Mouse (Mus musculus) embryonic facial prominence, embryonic 14.5 days (tissue): ENCODE measurements at regions not wholly inside any gene's neighbourhood (a gene's known extent, or its start where the extent isn't known, plus 50 kb on each side); places are given as distances from the start of the nearest gene placed in this dataset.

Experiments used
- ATAC-seq: fragments of 200-750 bp; cut with Nextera tagmentation; 2 replicates; pipeline ENCODE4 v1.8.0; 2017; ENCODE audit warnings: low read depth, moderate number of reproducible peaks, moderate TSS enrichment
- DNase-seq: peaks from one replicate; pipeline ENCODE4 v3.0.0-alpha.2; 2015; ENCODE audit warnings: low spot score
- H3K27ac ChIP-seq: fragments of 300-500 bp; sonication (generic); replicated peaks from 2 replicates; pipeline ENCODE4 v1.5.1; 2014; ENCODE audit warnings: low read depth, mild to moderate bottlenecking, low read length, moderate library complexity
- H3K27me3 ChIP-seq: fragments of 300-500 bp; sonication (generic); replicated peaks from 2 replicates; pipeline ENCODE4 v1.6.1; 2014; ENCODE audit warnings: low read length; ENCODE audit not compliant: control insufficient read depth, insufficient read depth
- H3K36me3 ChIP-seq: fragments of 300-500 bp; sonication (generic); 2 replicates; pipeline ENCODE4 v1.6.1; 2014; ENCODE audit warnings: low read length, mixed read lengths; ENCODE audit not compliant: control insufficient read depth, insufficient read depth
- H3K4me1 ChIP-seq: fragments of 300-500 bp; sonication (generic); 2 replicates; pipeline ENCODE4 v1.6.1; 2014; ENCODE audit warnings: antibody characterized with exemption, low read length; ENCODE audit not compliant: control insufficient read depth, insufficient read depth
- H3K4me2 ChIP-seq: fragments of 300-500 bp; sonication (generic); 2 replicates; pipeline ENCODE4 v1.6.1; 2014; ENCODE audit warnings: low read depth, mild to moderate bottlenecking, low read length, moderate library complexity, mixed read lengths
- H3K4me3 ChIP-seq: fragments of 300-500 bp; sonication (generic); 2 replicates; pipeline ENCODE4 v1.5.1; 2014; ENCODE audit warnings: low read depth, mild to moderate bottlenecking, low read length
- H3K9ac ChIP-seq: fragments of 300-500 bp; sonication (generic); 2 replicates; pipeline ENCODE4 v1.6.1; 2014; ENCODE audit warnings: low read depth, mild to moderate bottlenecking, low read length, moderate library complexity, mixed read lengths
- H3K9me3 ChIP-seq: fragments of 300-500 bp; sonication (generic); 2 replicates; pipeline ENCODE4 v1.6.1; 2016; ENCODE audit warnings: low read length; ENCODE audit not compliant: control insufficient read depth
- WGBS: fragments of 180-500 bp; shearing (Covaris S2); extraction: QIAGEN DNeasy Blood & Tissue Kit; methylation state at CpG from one replicate; pipeline ENCODE4 v1.1.7; 2014; 5-methylcytosine and 5-hydroxymethylcytosine counted together

GRCm38 (mm10) chr6:52413639-52414038 lies 100.3 kb downstream of the Evx1 start:
- ATAC-seq (no peak), DNase-seq (no peak)
- Histone ChIP-seq H3K27ac (no peak overlapping the region), H3K4me3 (no peak overlapping the region), H3K9me3 (peaks cover 4% of the 10 kb centered on the region; the same call in 1 of the 2 replicates), H3K36me3 (no peaks in the 10 kb centered on the region), H3K4me1 (peaks cover 21% of the 10 kb centered on the region), H3K27me3 (no peaks in the 10 kb centered on the region), H3K9ac (no peak overlapping the region), H3K4me2 (no peak overlapping the region)
- WGBS, result 87% methylated on average over 4 of the region's 4 CpGs

- Histone ChIP-seq H3K9me3 (peaks cover 4% of the 10 kb centered on the region; the same call in 1 of the 2 replicates), H3K4me3 (no peak overlapping the region), H3K4me1 (peaks cover 25% of the 10 kb centered on the region), H3K9ac (no peak overlapping the region), H3K36me3 (no peaks in the 10 kb centered on the region), H3K27me3 (no peaks in the 10 kb centered on the region), H3K4me2 (no peak overlapping the region), H3K27ac (no peak overlapping the region)
- DNase-seq (no peak), ATAC-seq (no peak)
- 89% methylated on average over 14 of the region's 14 CpGs for WGBS
Observed at GRCm38 (mm10) chr6:52415341-52415946, 102.1 kb downstream of the Evx1 start.

- H3K4me1 ChIP-seq, result peaks cover 21% of the 10 kb centered on the region
- ATAC-seq, result no peak
- H3K36me3 ChIP-seq, result no peaks in the 10 kb centered on the region
- DNase-seq, result peak; percentile 19
- no peak overlapping the region for H3K4me2 ChIP-seq
- no peak overlapping the region for H3K4me3 ChIP-seq
- H3K27me3 ChIP-seq, result no peaks in the 10 kb centered on the region
- no peak overlapping the region for H3K27ac ChIP-seq
- 71% methylated on average over 3 of the region's 3 CpGs for WGBS
- peaks cover 4% of the 10 kb centered on the region; the same call in 1 of the 2 replicates for H3K9me3 ChIP-seq
- no peak overlapping the region for H3K9ac ChIP-seq
Observed at GRCm38 (mm10) chr6:52416491-52416890, 103.2 kb downstream of the Evx1 start.

GRCm38 (mm10) chr6:52417439-52418124 lies 104.3 kb downstream of the Evx1 start:
- H3K27me3 ChIP-seq, result no peaks in the 10 kb centered on the region
- H3K4me2 ChIP-seq, result no peak overlapping the region
- H3K9ac ChIP-seq, result no peak overlapping the region
- DNase-seq, result peak; percentile 85
- no peaks in the 10 kb centered on the region for H3K36me3 ChIP-seq
- WGBS, result 36% methylated on average over 10 of the region's 10 CpGs
- ATAC-seq, result peak; percentile 74
- H3K27ac ChIP-seq, result no peak overlapping the region
- H3K4me1 ChIP-seq, result peaks cover 21% of the 10 kb centered on the region
- H3K4me3 ChIP-seq, result no peak overlapping the region
- H3K9me3 ChIP-seq, result peaks cover 4% of the 10 kb centered on the region; the same call in 1 of the 2 replicates

DNA sequence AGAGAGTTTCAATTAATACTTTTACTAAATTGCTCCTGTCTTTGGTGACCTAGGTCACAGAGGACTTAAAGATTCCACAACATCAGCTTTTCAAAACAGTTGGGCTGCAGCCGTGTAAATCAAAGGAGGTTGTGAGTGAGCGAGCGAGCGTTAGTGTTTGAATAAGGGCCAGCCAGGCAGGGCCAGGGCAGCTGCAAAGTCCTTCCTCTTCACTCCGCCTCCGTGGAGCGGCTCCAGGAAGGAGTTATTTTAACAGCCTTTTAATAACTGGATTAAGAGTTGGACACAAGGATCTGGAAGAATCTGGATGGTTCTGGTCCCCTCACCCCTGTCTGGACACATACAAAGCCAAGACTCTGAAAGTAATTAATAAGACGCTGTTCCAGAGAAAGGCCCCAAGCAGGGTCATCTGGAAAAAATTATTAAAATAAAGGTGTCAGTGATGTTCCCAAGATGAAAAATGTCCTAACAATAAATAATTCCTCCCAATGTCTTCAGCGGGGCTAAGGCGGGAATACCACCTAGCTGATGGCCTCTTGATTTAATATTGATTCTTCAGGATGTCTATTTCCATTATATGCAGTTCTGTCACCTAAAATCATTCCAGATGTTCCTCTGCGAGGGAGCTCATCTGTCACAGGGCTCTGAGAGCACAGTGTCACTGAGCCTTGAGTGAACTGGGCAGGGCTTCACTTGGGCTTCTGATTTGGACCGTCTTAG lies 105.3 kb downstream of the Evx1 start:
- Histone ChIP-seq H3K9ac (no peak overlapping the region), H3K27ac (no peak overlapping the region), H3K4me3 (no peak overlapping the region), H3K36me3 (no peaks in the 10 kb centered on the region), H3K4me2 (no peak overlapping the region), H3K27me3 (no peaks in the 10 kb centered on the region), H3K9me3 (peaks cover 4% of the 10 kb centered on the region; the same call in 1 of the 2 replicates), H3K4me1 (peaks cover 21% of the 10 kb centered on the region)
- peak; percentile 44; the same call in 1 of the 2 replicates for ATAC-seq
- 20% methylated on average over 12 of the region's 12 CpGs for WGBS
- peak; percentile 77 for DNase-seq

- DNase-seq (no peak), ATAC-seq (no peak)
- Histone ChIP-seq H3K27me3 (no peaks in the 10 kb centered on the region), H3K4me1 (peaks cover 21% of the 10 kb centered on the region), H3K9ac (no peak overlapping the region), H3K36me3 (no peaks in the 10 kb centered on the region), H3K27ac (no peak overlapping the region), H3K4me3 (no peak overlapping the region), H3K4me2 (no peak overlapping the region), H3K9me3 (no peaks in the 10 kb centered on the region)
- WGBS, result 84% methylated on average over 7 of the region's 7 CpGs
Observed at GRCm38 (mm10) chr6:52420276-52420970, 107.1 kb downstream of the Evx1 start.

DNA sequence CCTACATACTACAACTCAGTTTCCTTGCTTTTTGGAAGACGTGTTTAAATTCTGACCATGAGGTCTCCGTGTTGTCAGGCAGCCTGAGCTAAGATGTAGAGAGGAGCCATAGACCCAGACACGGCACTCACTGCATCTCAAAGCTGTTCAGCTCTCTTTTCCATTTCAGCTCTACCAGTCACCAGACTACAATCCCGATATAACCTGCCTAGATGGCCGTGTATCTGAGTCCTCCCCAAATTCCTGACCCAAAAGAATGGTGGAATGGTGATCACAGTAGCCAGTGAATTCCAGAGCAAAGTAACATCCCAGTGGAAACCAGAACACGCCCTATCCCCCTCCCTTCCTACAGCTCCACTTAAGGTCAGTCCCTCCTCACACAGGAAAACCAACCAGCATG lies 108.5 kb downstream of the Evx1 start:
- H3K4me3 ChIP-seq, result no peak overlapping the region
- H3K27ac ChIP-seq, result no peak overlapping the region
- no peaks in the 10 kb centered on the region for H3K27me3 ChIP-seq
- peaks cover 18% of the 10 kb centered on the region for H3K4me1 ChIP-seq
- H3K9ac ChIP-seq, result no peak overlapping the region
- H3K4me2 ChIP-seq, result no peak overlapping the region
- no peaks in the 10 kb centered on the region for H3K36me3 ChIP-seq
- ATAC-seq (no peak), DNase-seq (no peak)
- no peaks in the 10 kb centered on the region for H3K9me3 ChIP-seq
- WGBS, result 83% methylated on average over 6 of the region's 6 CpGs

DNA sequence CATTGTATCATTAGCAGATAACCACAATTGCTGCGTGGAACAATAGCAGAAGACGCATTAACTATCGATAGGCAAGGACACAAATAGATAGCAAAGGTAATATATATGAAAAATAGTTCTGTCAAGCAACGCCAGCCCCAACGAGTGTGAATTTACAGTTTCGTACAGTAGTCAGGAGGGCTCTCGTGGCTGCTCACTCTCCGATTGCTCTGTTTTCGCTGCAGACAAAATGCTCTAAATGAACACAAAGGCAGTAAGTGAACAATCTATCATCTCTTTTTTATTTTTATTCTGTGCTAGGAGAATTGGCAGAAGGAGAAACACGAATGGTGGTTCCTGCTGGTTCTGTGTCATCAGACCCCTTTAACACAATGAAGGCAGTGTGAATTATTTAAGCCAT lies 109.4 kb downstream of the Evx1 start:
- DNase-seq (no peak), ATAC-seq (no peak)
- Histone ChIP-seq H3K27ac (no peak overlapping the region), H3K4me2 (no peak overlapping the region), H3K9ac (no peak overlapping the region), H3K36me3 (no peaks in the 10 kb centered on the region), H3K4me3 (no peak overlapping the region), H3K9me3 (no peaks in the 10 kb centered on the region), H3K27me3 (no peaks in the 10 kb centered on the region), H3K4me1 (peaks cover 13% of the 10 kb centered on the region)
- 83% methylated on average over 10 of the region's 10 CpGs for WGBS
